Mouse (Mus musculus) heart, postnatal 36 days (tissue): ENCODE data around the gene Ret. TPM values are rescaled to one million over a fixed set of nuclear protein-coding genes. Genes with fewer than 3 reads are reported as not detected.

ENCODE experiments used
- DNase-seq, 2 experiments: peaks; one replicate each; pipeline ENCODE4 v3.0.0; 2021 to 2022
- intact Hi-C: fragments of 180-260 bp; cut with DNase I; formaldehyde crosslinking; loops from one replicate; pipeline ENCODE4 v1.15.1; 2025
- total RNA-seq, 2 experiments: library from RNA; stranded (reverse); gene quantifications; 2 replicates each; pipeline ENCODE4 v1.2.3; 2021

The Ret gene
- total RNA-seq, 2 experiments from 2014 or later: 3.3 to 5.8 TPM

- DNase-seq: no peak
- intact Hi-C loops: no loop called here
Measured at GRCm38 (mm10) chr6:118127827-118128487, 69.6 kb downstream of the Ret start.

- intact Hi-C loops: no loop called here
- no peak for DNase-seq
Measured at GRCm38 (mm10) chr6:118127198-118127597, 70.3 kb downstream of the Ret start.

GRCm38 (mm10) chr6:118126577-118126976, 70.9 kb downstream of the Ret start:
- intact Hi-C loops: no loop called here
- no peak for DNase-seq

- DNase-seq: no peak
- intact Hi-C loops: no loop called here
Measured at GRCm38 (mm10) chr6:118122767-118123166, 74.8 kb downstream of the Ret start.

GRCm38 (mm10) chr6:118111810-118112209, 85.7 kb downstream of the Ret start:
- intact Hi-C loops: no loop called here
- no peak for DNase-seq

Other genes starting within 250 kb of the Ret start
- under 1 TPM; 0.11 to 0.22 TPM for gene Rasgef1a, start 186.3 kb downstream of the Ret start, total RNA-seq
- 10 to 100 TPM; 18.2 to 18.5 TPM for gene Csgalnact2, start 58.6 kb downstream of the Ret start, total RNA-seq
- 10 to 100 TPM; 20.1 to 24.0 TPM for gene Bms1, start 221.8 kb upstream of the Ret start, total RNA-seq